Mouse (Mus musculus) liver, postnatal 0 days (tissue): ENCODE measurements around the gene Prkar1a. TPM values are rescaled to one million over a fixed set of nuclear protein-coding genes. Genes with fewer than 3 reads are reported as not detected.

ENCODE experiments used
- ATAC-seq: fragments of 200-750 bp; cut with Nextera tagmentation; 2 replicates; pipeline ENCODE4 v1.8.0; 2017; ENCODE audit warnings: mild to moderate bottlenecking, moderate library complexity
- DNase-seq: peaks from one replicate; pipeline ENCODE4 v3.0.0-alpha.2; 2016
- H3K27ac ChIP-seq: fragments of 300-500 bp; sonication (generic); 2 replicates; pipeline ENCODE4 v1.5.1; 2014; ENCODE audit warnings: antibody characterized with exemption, moderate library complexity, mild to moderate bottlenecking, low read depth
- H3K27me3 ChIP-seq: fragments of 300-500 bp; sonication (generic); 2 replicates; pipeline ENCODE4 v1.6.1; 2014; ENCODE audit warnings: low read length, control low read depth, mixed read lengths; ENCODE audit not compliant: insufficient read depth
- H3K36me3 ChIP-seq: fragments of 300-500 bp; sonication (generic); replicated peaks from 2 replicates; pipeline ENCODE4 v1.6.1; 2014; ENCODE audit warnings: mild to moderate bottlenecking, control low read depth, low read length, moderate library complexity, mixed read lengths; ENCODE audit not compliant: insufficient read depth
- H3K4me1 ChIP-seq: fragments of 300-500 bp; sonication (generic); 2 replicates; pipeline ENCODE4 v1.6.1; 2014; ENCODE audit warnings: antibody characterized with exemption, mild to moderate bottlenecking, control low read depth; ENCODE audit not compliant: insufficient read depth
- H3K4me2 ChIP-seq: fragments of 300-500 bp; sonication (generic); 2 replicates; pipeline ENCODE4 v1.6.1; 2014; ENCODE audit warnings: low read depth, mild to moderate bottlenecking, low read length, moderate library complexity, mixed read lengths
- H3K4me3 ChIP-seq: fragments of 300-500 bp; sonication (generic); 2 replicates; pipeline ENCODE4 v1.5.1; 2014; ENCODE audit warnings: low read depth, low read length
- H3K9ac ChIP-seq: fragments of 300-500 bp; sonication (generic); replicated peaks from 2 replicates; pipeline ENCODE4 v1.6.1; 2014; ENCODE audit warnings: mild to moderate bottlenecking, moderate library complexity
- H3K9me3 ChIP-seq: fragments of 300-500 bp; sonication (generic); 2 replicates; pipeline ENCODE4 v1.6.1; 2016; ENCODE audit warnings: mild to moderate bottlenecking, control low read depth, low read length, mixed read lengths
- CTCF ChIP-seq: sonication (generic); IDR thresholded peaks from 2 replicates; pipeline ENCODE4 v1.5.1; 2016; ENCODE audit warnings: antibody characterized with exemption, low read depth
- EP300 ChIP-seq: IDR thresholded peaks from 2 replicates; pipeline ENCODE4 v1.6.1; 2016; ENCODE audit warnings: antibody characterized with exemption, low read depth, mild to moderate bottlenecking
- WGBS: fragments of 180-500 bp; shearing (Covaris S2); extraction: QIAGEN DNeasy Blood & Tissue Kit; methylation state at CpG from one replicate; pipeline ENCODE4 v1.1.7; 2014; ENCODE audit not compliant: insufficient replicate concordance; 5-methylcytosine and 5-hydroxymethylcytosine counted together
- polyA plus RNA-seq: library from polyadenylated mRNA; unstranded; fragments of >200 nt; fragmentation: Nextera tagmentation; extraction: Ambion mirVana; gene quantifications from 2 replicates; pipeline ENCODE4 v1.2.1, GENCODE M21; 2015

Prkar1a gene
- polyA plus RNA-seq, 1 experiment from 2014 or later: 124 TPM

DNA sequence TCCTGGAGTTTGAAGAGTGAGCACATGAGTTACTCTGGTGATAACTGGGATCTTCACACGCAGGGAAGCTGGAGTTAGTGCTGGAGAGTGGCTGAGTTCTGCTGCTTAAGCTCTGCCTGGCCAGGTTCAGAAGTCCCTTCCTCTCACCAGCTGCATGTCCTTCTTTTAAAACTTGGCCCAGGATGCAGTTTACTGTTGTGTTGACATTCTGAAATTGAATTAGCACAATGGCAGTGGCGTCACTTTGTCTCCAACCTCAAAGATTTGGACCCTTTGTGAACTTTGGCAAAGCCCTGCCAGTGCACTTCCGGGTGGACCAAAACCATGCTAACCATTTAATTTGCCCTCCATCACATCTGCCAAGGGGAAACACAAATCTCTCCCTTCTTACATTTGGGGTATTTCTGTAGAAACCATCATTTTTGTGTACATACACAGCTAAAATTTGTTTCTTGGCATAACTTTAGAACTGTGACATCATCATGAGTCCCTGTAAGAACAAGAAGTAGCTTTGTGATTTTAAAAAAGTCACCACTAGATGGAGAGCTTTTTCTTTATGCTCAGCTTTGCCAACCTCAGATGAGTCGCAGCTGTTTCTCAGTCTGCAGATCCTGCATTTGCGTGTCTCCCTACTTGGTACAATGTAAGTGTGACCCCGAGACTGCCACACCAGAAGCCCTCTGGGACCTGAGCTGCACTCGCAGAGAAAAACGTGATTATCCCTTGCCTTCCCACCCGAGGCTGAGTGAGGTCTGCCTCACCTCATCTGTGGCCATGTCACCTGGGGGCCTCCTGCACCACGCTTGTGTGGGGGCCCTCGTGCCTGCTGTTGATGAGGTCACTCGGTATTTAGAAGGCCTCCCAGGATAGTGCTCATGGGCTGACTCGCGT, 21.1 kb downstream of the Prkar1a start:
- DNase-seq (no peak), ATAC-seq (peak; percentile 56)
- Histone ChIP-seq H3K4me2 (no peak overlapping the region), H3K9ac (0 out of 2 replicates have a peak overlapping the region, but pooled peaks have one; percentile 7), H3K27ac (peak overlapping the region; percentile 55), H3K4me3 (no peak overlapping the region), H3K27me3 (no peaks in the 10 kb centered on the region), H3K9me3 (no peaks in the 10 kb centered on the region), H3K36me3 (peaks cover 51% of the 10 kb centered on the region), H3K4me1 (0 out of 2 replicates have a peak, but pooled peaks cover 3% of the 10 kb centered on the region)
- TF ChIP-seq EP300 (no peak), CTCF (peak; percentile 63)
- 53% methylated on average over 14 of the region's 14 CpGs for WGBS

DNA sequence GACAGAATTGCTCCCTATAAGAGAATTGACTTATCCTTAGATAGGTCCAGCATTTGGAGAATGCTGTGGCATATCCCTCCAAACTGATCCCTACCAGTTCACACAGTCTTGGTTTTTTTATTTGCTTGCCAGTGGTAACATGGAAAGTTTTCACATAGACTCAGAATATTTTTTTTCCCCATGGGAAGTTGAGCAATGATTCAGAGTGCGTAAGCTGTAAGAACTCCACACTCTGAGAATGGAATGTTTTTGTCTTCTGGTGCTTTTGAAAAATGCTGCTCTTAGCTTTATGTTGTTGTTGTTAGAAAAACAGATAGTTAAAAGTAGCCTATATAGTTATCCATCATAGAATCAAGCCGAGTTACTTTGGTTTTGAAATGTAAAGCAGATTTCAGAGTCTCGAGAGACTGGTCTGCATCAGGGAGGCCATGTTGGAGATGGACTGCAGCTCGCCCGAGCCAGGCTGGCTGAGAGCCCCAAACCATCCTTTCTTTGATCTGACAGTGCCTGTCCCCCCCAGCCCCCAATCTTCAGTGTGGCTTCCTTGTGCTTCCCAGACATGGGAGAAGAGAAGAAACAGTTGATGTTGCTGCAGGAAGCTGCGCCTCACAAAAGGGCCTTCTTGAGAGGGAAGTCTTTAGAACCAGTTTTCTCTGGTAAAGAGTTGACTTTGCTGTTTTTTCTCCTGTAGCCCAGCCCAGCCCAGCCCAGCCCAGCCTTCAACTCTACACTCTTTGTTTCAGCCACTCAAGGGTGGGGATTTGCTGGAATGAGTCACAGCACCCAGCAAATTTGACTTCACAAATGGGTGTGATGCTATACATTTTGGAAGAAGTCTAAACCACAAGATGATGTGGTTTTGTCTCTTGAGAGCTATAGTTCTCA, 22.2 kb downstream of the Prkar1a start:
- Histone ChIP-seq H3K4me2 (no peak overlapping the region), H3K9ac (no peak overlapping the region), H3K4me1 (0 out of 2 replicates have a peak, but pooled peaks cover 3% of the 10 kb centered on the region), H3K36me3 (peaks cover 44% of the 10 kb centered on the region), H3K4me3 (no peak overlapping the region), H3K27me3 (no peaks in the 10 kb centered on the region), H3K27ac (no peak overlapping the region), H3K9me3 (no peaks in the 10 kb centered on the region)
- no peak for TF ChIP-seq EP300
- no peak for TF ChIP-seq CTCF
- DNase-seq: no peak
- ATAC-seq: no peak
- WGBS: 80% methylated on average over 6 of the region's 6 CpGs

DNA sequence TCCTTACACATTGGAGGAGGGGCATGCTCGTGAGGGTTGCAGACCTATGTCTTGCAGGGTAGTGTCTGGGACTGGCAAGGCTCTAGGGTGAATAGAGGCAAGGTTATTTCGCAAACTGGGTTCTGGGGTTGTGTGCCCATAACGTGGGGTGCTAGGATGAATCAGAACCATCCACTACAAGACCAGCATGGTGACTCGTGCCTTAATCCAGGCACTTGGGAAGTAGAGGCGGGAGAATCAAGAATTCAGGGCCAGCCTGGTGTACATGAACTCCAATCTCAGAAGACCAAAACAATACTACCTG, 22.8 kb downstream of the Prkar1a start:
- Histone ChIP-seq H3K9ac (no peak overlapping the region), H3K36me3 (peaks cover 38% of the 10 kb centered on the region), H3K9me3 (no peaks in the 10 kb centered on the region), H3K4me1 (0 out of 2 replicates have a peak, but pooled peaks cover 3% of the 10 kb centered on the region), H3K4me2 (no peak overlapping the region), H3K27me3 (no peaks in the 10 kb centered on the region), H3K4me3 (no peak overlapping the region), H3K27ac (no peak overlapping the region)
- ATAC-seq: no peak
- no peak for DNase-seq
- 79% methylated on average over 5 of the region's 5 CpGs for WGBS
- TF ChIP-seq CTCF: no peak
- no peak for TF ChIP-seq EP300

DNA sequence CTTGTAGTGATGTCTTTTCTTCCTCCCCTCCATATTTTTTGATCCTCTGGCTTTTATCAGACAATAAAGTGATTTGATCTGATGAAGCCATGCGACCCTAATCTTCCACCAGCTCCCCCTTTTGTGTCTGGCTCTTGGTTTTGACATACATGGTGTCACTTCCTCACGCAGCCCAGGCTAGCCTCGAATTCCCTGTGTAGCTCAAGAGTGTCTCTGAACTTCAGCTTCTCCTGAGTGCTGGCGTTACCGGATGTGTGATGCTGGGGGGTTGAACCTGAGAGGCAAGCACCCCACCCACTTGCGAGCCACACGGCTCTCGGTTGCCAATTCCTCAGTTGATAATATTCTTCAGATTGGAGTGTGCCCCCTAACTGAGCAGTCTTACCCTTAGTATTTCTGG, 23.2 kb downstream of the Prkar1a start:
- 0 out of 2 replicates have a peak, but pooled peaks cover 3% of the 10 kb centered on the region for H3K4me1 ChIP-seq
- no peak for ATAC-seq
- DNase-seq: no peak
- no peak overlapping the region for H3K4me3 ChIP-seq
- WGBS: 80% methylated on average over 8 of the region's 8 CpGs
- H3K27ac ChIP-seq: no peak overlapping the region
- H3K9ac ChIP-seq: no peak overlapping the region
- H3K27me3 ChIP-seq: no peaks in the 10 kb centered on the region
- H3K36me3 ChIP-seq: peaks cover 34% of the 10 kb centered on the region
- TF ChIP-seq CTCF: no peak
- no peak for TF ChIP-seq EP300
- no peak overlapping the region for H3K4me2 ChIP-seq
- H3K9me3 ChIP-seq: no peaks in the 10 kb centered on the region

DNA sequence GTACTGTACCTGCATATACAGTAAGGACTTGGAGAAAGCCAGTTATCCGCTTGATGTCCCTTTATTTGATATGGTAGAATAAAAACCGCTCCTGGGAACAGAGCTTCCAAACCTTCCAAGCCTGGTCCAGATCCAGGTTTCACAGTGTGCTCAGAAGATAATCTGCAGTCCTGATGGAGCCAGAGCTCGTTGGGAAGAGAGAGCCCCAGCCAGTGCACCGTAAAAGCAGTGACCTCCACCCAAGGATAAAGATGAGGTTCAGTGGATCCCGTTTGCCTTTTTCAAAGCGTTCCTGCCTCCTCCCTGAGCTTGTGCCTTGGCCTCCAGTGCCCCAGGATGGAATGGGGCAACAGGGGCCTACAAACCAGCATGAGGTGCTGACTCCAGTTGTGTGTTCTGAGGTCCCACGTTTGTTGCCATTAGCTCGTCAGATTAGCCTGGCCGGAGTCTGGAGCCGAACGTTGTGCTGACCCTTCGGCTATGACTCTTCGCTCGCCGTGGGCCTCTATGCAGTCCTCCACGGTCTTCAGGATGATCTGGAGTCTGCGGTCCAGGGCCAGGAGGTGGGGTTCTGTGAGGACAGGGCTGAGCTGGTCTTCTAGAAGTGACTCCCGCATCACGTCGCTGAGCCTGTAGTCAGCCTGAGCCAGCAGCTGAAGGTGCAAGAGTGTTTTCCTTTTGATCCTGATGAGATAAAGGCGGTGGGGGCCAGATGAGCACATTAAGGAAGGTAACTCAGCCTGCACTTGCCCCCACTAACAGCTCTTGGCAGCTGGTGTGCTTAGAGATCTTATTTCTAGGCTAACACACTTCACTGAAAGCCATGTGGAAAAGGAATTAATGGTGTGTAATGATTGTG, 23.9 kb downstream of the Prkar1a start:
- WGBS: 72% methylated on average over 21 of the region's 21 CpGs
- H3K9ac ChIP-seq: no peak overlapping the region
- DNase-seq: no peak
- peaks cover 28% of the 10 kb centered on the region for H3K36me3 ChIP-seq
- TF ChIP-seq CTCF (no peak), EP300 (no peak)
- no peak for ATAC-seq
- H3K27ac ChIP-seq: no peak overlapping the region
- H3K27me3 ChIP-seq: no peaks in the 10 kb centered on the region
- 0 out of 2 replicates have a peak, but pooled peaks cover 3% of the 10 kb centered on the region for H3K4me1 ChIP-seq
- H3K4me2 ChIP-seq: no peak overlapping the region
- H3K4me3 ChIP-seq: no peak overlapping the region
- no peaks in the 10 kb centered on the region for H3K9me3 ChIP-seq
